Mouse (Mus musculus) mouse trophoblast stem cell (cell line): ENCODE data around the gene Supt6.

Experiments
- in situ Hi-C, 2 experiments: fragments of 300-500 bp; cut with MseI, MboI; formaldehyde crosslinking; loops; 2 replicates in 1 of 2; 3 replicates in 1 of 2; pipeline ENCODE4 v1.15.1; 2025

Supt6 gene

DNA sequence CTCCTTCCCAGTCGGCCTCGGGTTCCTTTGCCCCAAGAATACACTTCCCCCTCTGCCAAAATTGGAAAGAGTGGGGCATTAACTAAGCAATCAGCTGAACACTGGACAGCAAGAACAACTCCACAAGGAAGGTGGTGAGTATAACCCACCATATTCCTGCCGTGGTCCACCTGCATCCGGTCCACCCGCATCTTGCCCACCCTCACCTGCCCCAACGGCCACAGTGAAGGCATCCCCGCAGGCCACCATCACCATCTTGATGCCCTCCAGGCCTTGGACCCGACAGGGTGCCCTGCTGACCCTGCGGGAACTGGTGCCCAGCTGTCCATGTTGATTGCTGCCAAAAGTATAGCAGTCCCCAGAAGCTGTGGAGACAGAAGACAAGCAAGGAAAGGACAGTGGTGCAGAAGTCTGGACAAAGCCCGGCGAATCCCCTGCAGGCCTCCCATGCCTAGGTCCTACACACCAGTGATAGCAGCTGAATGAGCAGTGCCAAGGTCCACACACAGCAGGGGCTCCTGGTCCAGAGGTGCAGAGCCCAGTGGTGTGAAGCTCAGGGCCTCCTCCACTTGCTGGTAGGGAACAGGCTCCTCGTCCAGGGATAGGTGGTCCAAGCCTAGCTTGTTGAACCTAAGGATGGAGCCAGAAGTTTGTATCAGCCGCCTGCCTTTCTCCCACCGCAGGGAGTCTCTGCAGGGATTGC is 78.4 kb downstream of the Supt6 start:
- in situ Hi-C loops, result no loop called here

DNA sequence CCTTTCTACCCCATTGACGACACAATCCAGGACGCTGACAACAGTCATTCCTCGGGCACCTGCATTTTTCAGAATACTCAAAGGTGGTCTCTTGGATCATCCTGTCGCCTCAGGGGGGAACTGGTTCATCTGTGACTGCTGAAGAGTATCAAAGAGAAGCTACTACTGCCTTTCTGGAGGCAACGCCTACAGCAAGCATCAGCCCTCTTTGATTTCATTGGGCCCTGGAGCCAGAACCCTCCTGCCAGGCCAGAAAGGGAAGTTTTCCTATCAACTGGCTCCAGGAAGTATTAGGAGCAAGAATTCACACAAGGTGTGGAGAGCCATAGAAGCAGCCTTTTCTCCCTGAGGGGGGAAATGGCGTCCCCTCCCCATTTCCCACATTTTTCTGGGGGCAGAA is 79.1 kb downstream of the Supt6 start:
- in situ Hi-C loops, result no loop called here

DNA sequence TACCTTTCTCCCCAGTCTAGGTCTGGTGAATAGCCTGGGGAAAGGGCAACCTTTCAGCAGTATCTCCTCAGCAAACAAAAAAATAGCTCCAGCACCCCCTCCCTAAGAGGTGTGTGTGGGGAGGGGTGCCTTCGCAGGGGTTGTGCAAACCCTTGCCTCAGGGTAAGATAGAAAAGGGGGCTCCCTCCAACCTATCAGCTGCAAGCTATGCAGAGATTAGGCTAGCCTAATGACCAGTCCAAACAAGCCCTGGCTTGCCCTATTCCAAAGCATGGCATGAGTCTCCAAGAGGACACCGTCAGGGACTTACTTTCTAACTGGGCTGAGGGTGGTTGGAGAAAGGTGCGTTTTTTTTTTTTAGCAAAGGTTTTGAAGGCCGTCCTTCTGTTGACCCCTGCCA is 79.6 kb downstream of the Supt6 start:
- in situ Hi-C loops, result no loop called here

DNA sequence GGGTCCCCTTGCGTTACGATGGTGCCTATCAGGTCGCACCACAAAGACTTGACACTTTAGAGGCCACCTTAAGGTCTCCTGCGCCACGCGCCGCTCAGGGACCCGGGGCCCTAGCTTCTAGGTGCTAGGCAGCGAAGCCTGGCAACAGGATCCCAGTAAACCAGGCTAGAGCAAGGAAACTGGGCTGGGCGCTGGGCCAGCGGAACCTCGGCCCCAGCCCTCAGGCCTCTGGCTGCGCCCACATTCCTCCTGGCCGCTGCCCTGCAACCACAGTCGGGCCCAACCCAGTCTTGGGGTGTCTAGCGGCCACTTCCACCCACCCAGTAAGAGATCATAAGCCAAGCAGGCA is 80.1 kb downstream of the Supt6 start:
- in situ Hi-C loops, result no loop called here

DNA sequence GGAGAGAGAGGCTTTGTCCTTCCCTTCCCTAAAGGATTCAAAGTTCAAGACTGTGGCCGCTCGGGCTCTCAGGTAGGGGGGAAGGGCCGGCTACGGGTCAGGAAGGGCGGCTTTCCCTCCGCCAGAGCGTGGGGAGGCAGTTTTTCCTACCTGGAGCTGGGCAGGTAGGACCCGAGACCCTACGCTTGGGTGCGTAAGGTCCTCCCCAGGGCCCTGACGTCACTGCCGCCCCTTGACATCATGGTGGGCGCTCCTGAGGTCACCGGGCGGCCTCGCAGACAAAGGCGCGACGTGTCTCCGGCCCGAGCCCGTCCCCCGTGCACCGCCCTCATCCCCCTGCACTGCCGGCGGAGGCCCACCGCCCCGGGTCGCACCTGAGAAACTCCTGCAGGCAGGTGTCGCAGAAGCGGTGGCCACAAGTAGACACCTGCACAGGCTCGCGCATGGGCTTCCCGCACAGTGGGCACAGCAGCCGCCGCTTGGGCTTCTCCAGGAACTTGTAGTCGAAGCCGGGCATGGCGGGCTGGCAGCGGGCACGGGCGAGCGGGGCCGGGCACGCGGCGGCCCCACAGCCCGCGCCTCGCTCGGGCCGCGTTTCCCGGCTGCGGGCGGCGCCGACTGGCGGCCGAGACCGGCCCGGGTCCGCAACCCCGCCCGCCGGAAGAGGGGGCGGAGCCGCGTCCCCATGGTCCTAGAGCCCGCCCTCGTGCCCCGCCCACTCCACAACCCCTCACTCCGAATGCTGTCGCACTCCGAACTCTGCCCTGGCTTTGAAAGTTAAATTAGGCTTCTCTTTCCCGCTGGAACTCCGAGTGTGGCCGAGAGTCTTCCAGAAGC is 80.6 kb downstream of the Supt6 start, which contains the start of gene Traf4:
Gene Traf4, minus strand, starts transcription at position 666 of the 837 bp plus-strand sequence.
- in situ Hi-C loops, result no loop called here

DNA sequence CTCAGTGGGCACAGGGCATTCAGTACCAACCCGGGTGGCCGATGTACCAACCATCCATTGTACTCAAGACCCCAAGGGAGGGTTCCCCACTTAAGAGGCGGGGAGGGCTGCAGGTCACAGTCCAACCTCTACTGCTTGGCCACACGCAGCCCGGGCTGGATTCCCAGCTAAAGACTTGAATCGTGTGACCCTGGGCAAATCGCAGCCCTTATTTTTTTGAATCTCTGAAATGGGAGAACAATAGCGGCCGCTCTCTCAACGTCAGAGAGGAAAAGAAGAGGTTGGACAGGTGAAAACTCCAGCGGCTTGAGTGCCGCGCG is 81.2 kb downstream of the Supt6 start:
- in situ Hi-C loops, result no loop called here

DNA sequence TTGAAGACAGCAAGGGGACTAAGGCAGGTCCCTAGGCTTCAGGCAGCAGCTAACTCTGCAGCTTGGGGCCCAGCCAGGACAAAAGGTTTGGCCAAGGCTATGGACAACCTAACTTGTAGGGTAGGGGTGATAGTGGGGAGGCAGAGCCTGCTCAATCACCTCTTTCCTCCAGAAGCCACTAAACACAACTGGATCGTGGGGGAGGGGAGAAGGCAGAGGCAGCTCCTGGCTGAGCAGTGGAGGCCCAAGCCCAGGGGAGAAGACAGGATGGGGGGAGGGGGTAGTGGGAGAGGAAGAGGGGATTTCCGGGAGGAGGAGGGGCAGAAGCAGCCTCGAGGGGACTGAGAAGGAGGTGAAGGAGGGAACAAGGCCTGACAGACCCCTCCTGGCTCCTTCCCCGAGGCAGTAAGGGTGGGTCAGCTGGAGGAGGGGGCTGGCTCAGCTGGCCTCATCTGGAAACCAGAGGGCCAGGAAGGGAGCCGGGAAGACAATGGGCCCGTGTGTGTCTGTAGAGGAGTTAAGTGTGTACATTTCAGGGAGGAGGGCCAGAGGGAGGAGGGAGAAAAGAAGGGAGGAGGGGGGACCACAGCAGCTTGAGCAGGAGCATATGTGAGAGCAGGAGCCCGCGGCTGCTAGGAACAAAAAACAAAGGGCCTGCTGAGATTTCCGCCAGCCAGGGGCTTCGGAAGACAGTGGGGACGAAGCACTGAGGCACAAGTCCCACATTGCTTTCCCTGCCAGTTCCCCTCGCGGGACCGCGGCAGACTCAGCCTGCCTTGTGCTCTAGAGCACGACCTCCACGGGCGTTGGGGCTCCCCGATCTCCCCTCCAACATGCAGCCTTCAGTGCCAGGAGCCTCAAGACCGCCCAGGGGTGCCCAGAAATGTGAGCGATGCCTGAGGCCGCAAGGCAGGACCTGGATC is 81.8 kb downstream of the Supt6 start:
- in situ Hi-C loops, result no loop called here

DNA sequence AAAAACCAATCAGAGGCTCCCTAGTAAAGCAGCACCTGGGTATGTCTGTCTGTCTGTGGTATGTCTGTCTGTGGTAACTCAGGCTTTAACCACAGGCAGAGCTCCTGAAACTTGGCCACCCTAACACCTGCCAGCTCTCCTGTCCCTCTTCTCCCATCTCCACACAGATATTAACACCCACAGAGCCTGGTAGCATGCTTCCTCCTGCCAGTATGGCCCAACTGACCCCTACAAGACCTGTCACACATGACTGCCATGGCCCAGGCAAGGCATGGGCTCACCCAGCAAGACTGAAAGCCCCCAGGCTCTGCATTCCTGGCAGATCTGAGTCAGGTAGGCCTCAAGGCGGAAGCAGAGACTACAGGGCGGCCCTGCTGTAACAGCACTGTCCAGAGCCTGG is 82.7 kb downstream of the Supt6 start:
- in situ Hi-C loops, result no loop called here

DNA sequence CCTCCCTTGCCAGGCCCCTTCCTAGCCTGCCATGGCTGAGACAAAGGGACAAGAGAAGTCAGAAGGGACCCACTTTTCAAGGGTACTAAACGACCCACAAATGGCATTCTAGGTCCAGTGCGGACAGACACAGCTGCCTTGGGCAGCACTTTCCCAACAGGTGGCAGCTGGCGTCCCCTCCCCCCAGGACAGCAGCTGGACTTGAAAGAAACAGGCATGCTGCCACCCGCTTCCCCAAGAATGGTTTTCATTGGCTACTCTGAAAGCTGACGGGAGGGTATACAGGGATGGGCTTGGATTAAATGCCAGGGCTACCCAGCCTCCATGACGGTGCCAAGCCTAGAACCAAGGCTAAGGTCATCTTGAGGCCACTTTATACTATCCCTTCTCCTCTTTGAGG is 83.3 kb downstream of the Supt6 start:
- in situ Hi-C loops, result no loop called here

DNA sequence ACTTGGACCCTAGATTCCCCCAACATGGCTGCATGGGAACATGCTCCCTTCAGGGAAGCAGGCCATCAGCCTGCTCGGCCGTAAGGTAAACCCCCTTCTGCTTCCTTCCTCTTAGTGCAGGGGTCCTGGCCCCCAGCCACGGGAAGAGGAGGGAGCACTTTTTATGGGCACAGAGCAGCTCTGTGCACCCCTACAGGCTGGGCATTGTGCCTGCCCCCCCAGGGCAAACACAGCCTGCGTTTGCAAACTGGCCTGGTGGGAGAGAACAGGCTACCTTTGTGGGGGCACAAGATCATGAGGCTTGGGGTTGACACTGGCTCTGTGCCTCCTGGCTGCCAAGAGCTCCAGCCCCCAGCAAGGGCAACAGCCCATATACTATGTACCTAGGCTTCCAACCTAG is 83.8 kb downstream of the Supt6 start:
- in situ Hi-C loops, result no loop called here

DNA sequence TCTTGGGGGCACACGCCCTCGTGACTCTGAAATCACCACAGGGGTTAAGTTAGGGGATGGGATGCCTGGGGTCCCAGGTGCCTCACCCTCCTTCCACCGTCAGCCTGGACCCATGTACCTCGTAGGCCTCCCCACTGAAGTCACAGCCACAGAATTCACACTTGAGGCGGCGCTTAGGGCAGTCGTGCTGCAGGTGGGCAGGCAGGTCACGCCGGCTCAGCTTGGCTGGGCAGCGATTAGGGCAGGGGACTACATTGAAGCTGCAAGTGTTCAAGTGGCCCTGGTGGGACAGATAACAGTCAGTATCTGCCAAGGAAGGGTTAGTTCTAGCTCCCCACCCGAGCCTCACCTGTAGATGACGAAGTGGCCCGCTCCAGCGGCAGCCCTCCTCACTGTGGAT is 84.6 kb downstream of the Supt6 start:
- in situ Hi-C loops, result no loop called here

DNA sequence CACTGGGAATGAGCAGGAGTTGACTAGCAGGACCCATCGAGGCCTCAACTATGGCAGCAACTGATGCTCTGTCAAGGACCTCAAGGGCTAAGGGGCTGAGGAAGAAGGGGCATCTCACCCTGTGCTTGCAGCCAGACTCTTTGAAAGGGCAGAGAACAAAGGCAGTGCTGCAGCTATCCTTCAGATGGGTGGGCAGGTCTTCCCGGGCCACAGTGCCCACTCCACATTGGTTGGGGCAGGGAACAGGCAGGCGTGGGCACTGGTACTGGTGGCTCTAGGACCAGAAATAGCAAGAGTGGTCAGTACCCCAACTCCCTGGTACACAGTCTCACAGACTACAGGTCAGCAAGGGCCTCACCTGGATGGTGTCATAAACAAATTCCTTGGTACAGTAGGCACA is 85.1 kb downstream of the Supt6 start:
- in situ Hi-C loops, result no loop called here

DNA sequence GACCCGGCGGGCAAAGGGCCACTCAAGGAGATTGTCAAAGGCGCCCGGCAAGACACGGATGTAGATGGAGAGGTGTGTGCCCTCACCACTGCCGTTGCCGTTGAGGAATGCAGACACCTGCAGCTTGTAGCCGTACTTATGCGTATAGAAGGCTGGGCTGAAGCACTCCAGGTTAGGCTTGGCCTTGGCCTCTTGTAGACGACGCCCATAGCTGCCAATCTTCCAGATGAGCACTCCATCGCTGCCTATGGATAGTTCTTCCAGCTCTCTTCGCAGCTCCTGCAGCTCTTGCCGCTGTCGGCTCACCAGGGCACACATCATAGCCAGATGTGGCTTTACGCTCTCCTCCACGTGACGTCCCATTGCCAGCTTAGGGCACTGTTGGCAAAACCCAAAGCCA is 85.6 kb downstream of the Supt6 start:
- in situ Hi-C loops, result no loop called here

DNA sequence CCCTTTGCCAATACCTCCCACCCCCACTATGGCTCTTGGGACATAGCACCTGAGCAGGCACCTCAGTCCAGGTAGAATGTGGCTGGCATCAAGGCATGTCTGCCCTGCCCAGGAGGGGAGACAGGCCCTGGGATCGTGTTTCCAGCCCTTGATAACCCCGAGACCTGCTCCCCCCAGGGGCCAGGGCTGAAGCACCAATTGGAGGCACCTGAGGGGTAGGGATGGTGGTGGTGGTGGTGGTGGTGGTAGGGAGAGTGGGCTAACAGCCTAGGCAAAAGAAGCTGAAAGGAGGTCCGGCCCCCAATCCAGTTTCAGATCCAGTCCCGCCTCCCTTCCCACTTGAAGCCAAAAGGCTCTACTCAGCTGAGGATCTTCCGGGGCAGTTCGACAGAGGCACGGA is 86.2 kb downstream of the Supt6 start:
- in situ Hi-C loops, result no loop called here

DNA sequence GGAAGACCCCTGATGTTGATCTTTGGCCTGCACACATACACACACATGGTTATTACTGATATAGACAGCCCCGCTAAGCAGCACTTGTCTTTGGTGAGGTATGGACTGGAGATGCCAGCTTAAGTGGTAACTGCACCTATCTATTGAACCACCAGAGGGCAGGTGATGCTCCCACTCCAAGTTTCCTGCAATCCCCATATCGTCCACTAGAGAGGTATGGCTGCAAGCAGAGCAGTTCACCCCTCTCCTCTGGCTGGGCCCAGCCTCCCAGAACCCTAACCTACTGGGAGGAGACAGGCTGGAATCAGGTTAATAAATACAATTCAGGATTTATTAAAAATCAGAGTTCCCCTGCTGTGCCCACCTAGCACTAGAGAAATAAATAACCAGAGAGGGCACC is 86.7 kb downstream of the Supt6 start:
- in situ Hi-C loops, result no loop called here
